ENCODE assay signal across 29 mouse cellular contexts in the genomic region with DNA sequence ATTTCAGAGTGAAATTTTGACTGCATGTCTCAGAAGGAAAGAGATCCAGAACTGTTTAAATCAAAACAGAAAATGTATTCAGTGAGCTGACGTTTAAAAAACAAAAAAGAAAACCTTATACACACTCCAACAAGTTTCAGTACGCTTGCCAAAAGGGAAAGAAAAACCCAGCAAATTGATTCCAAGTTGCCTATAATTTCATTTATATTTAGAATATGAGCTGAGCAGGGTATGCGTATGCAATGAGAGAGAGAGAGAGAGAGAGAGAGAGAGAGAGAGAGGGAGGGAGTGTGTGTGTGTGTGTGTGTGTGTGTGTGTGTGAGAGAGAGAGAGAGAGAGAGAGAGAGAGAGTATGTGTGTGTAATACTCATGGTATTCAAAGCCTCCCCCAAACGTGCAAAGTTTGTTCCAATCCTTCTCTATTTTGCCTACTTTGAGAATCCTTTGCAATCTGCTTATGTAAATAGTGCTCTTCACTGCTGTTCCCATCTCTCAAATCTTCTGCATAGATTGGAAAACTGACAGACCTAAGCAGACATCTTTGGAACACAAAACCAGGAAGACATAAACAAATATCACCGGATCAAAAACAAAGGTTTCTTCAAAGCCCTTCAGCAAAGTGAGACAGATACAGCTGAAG.
DNase-seq lines count a peak whose midpoint lies in the region; ATAC-seq and TF ChIP-seq lines count a peak whose summit lies in the region.
"Had no signal": no experiment of that assay in that cellular context is flagged by ENCODE, and none has a peak within 500 bp of the region (broad histone marks: within the 10 kb centered on the region; RNA-seq: fewer than 3 reads in every experiment).

No protein-coding gene starts in this region.

- no peaks in the 10 kb centered on the region for H3K27me3 ChIP-seq in forebrain, postnatal 0 days (ENCODE audit: insufficient read depth, low read length)
- no peaks in the 10 kb centered on the region for H3K27me3 ChIP-seq in forebrain, embryonic 13.5 days
- no peaks in the 10 kb centered on the region for H3K27me3 ChIP-seq in midbrain, embryonic 11.5 days (ENCODE audit: control insufficient read depth, insufficient read depth, low read length)
- H3K27me3 ChIP-seq in midbrain, postnatal 0 days (ENCODE audit: insufficient read depth, low read length) = no peaks in the 10 kb centered on the region
- no peaks in the 10 kb centered on the region for H3K27me3 ChIP-seq in limb, embryonic 14.5 days (ENCODE audit: control insufficient read depth, insufficient read depth, low read length)
- H3K27me3 ChIP-seq: heart, embryonic 15.5 days; lung, embryonic 15.5 days; megakaryocyte, embryonic 14.5 days; midbrain, embryonic 13.5 days had no signal

- H3K4me2 ChIP-seq in forebrain, postnatal 0 days (ENCODE audit: low read depth) = no peak overlapping the region
- no peak overlapping the region for H3K4me2 ChIP-seq in forebrain, embryonic 13.5 days
- H3K4me2 ChIP-seq in midbrain, embryonic 11.5 days = no peak overlapping the region
- H3K4me2 ChIP-seq in midbrain, postnatal 0 days (ENCODE audit: low read depth, low read length, poor library complexity, severe bottlenecking) = no peak overlapping the region
- H3K4me2 ChIP-seq in limb, embryonic 14.5 days (replicated peaks; ENCODE audit: low read depth, low read length, severe bottlenecking) = no peak overlapping the region
- H3K4me2 ChIP-seq: liver, embryonic 11.5 days; lung, embryonic 15.5 days; midbrain, embryonic 13.5 days had no signal

- no peak for TF ChIP-seq POLR2A in limb, embryonic 14.5 days (IDR thresholded peaks at IDR 0.05; ENCODE audit: borderline replicate concordance, extremely low read depth, insufficient read depth, insufficient read length)

- peak; percentile 58 for ATAC-seq in forebrain, postnatal 0 days
- no peak for ATAC-seq in forebrain, embryonic 13.5 days
- ATAC-seq in midbrain, embryonic 11.5 days (ENCODE audit: low FRiP score) = no peak
- no peak for ATAC-seq in midbrain, postnatal 0 days (ENCODE audit: low FRiP score)
- ATAC-seq in limb, embryonic 14.5 days (ENCODE audit: low FRiP score, low read depth) = no peak
- ATAC-seq: CD4-positive, CD25-positive, alpha-beta regulatory T cell, adult 4 months; forebrain, embryonic 16.5 days; hindbrain, postnatal 0 days; intestine, embryonic 16.5 days; midbrain, embryonic 13.5 days had no signal

- no peaks in the 10 kb centered on the region for H3K9me3 ChIP-seq in forebrain, postnatal 0 days (ENCODE audit: low read length)
- no peaks in the 10 kb centered on the region for H3K9me3 ChIP-seq in forebrain, embryonic 13.5 days (replicated peaks)
- H3K9me3 ChIP-seq in midbrain, embryonic 11.5 days (ENCODE audit: control insufficient read depth, low read length) = no peaks in the 10 kb centered on the region
- H3K9me3 ChIP-seq in midbrain, postnatal 0 days (ENCODE audit: low read length) = no peaks in the 10 kb centered on the region
- no peaks in the 10 kb centered on the region for H3K9me3 ChIP-seq in limb, embryonic 14.5 days (ENCODE audit: control insufficient read depth, low read length)
- H3K9me3 ChIP-seq: heart, embryonic 10.5 days; heart, embryonic 15.5 days; lung, embryonic 15.5 days; midbrain, embryonic 13.5 days had no signal

- TF ChIP-seq CTCF in forebrain, postnatal 0 days (IDR thresholded peaks at IDR 0.05; ENCODE audit: low read depth) = no peak
- no peak for TF ChIP-seq CTCF in midbrain, postnatal 0 days (IDR thresholded peaks at IDR 0.05)

- no peak overlapping the region for H3K27ac ChIP-seq in forebrain, postnatal 0 days (ENCODE audit: low read depth, low read length)
- H3K27ac ChIP-seq in forebrain, embryonic 13.5 days = no peak overlapping the region
- no peak overlapping the region for H3K27ac ChIP-seq in midbrain, embryonic 11.5 days (ENCODE audit: low read depth, low read length)
- H3K27ac ChIP-seq in midbrain, postnatal 0 days (ENCODE audit: low read depth, low read length) = no peak overlapping the region
- no peak overlapping the region for H3K27ac ChIP-seq in limb, embryonic 14.5 days (replicated peaks; ENCODE audit: low read depth, low read length)
- H3K27ac ChIP-seq: heart, embryonic 10.5 days; heart, embryonic 15.5 days; hindbrain, postnatal 0 days; kidney, postnatal 0 days; lung, embryonic 15.5 days; midbrain, embryonic 13.5 days had no signal

- H3K4me1 ChIP-seq in forebrain, postnatal 0 days (ENCODE audit: insufficient read depth) = peaks cover 22% of the 10 kb centered on the region
- peaks cover 37% of the 10 kb centered on the region for H3K4me1 ChIP-seq in forebrain, embryonic 13.5 days
- H3K4me1 ChIP-seq in midbrain, embryonic 11.5 days (ENCODE audit: control insufficient read depth, insufficient read depth, low read length) = no peaks in the 10 kb centered on the region
- no peaks in the 10 kb centered on the region; the same call in 1 of the 2 replicates for H3K4me1 ChIP-seq in midbrain, postnatal 0 days (ENCODE audit: insufficient read depth, low read length)
- H3K4me1 ChIP-seq in limb, embryonic 14.5 days (ENCODE audit: control insufficient read depth, insufficient read depth, low read length) = peaks cover 3% of the 10 kb centered on the region; the same call in 1 of the 2 replicates

- 45% methylated on average over 5 of the region's 5 CpGs for WGBS in forebrain, postnatal 0 days
- WGBS in forebrain, embryonic 13.5 days = 78% methylated on average over 5 of the region's 5 CpGs
- WGBS in midbrain, embryonic 11.5 days = 88% methylated on average over 5 of the region's 5 CpGs
- 70% methylated on average over 5 of the region's 5 CpGs for WGBS in midbrain, postnatal 0 days
- 64% methylated on average over 5 of the region's 5 CpGs for WGBS in limb, embryonic 14.5 days

- no peaks in the 10 kb centered on the region for H3K36me3 ChIP-seq in forebrain, postnatal 0 days (ENCODE audit: insufficient read depth)
- H3K36me3 ChIP-seq in forebrain, embryonic 13.5 days (ENCODE audit: poor library complexity, severe bottlenecking) = no peaks in the 10 kb centered on the region
- H3K36me3 ChIP-seq in midbrain, embryonic 11.5 days (ENCODE audit: control insufficient read depth, insufficient read depth, low read length) = no peaks in the 10 kb centered on the region
- H3K36me3 ChIP-seq in midbrain, postnatal 0 days (ENCODE audit: insufficient read depth, low read length) = no peaks in the 10 kb centered on the region
- H3K36me3 ChIP-seq in limb, embryonic 14.5 days (ENCODE audit: control insufficient read depth, insufficient read depth, low read length) = peaks cover 3% of the 10 kb centered on the region; the same call in 1 of the 2 replicates
- H3K36me3 ChIP-seq: heart, embryonic 10.5 days; heart, embryonic 15.5 days; lung, embryonic 15.5 days; midbrain, embryonic 13.5 days had no signal

- DNase-seq in forebrain, postnatal 0 days = peak; percentile 73
- peak; percentile 35 for DNase-seq in midbrain, embryonic 11.5 days (ENCODE audit: low spot score, missing footprints)
- DNase-seq in midbrain, postnatal 0 days (ENCODE audit: low spot score) = no peak
- DNase-seq in brain, embryonic 18.5 days (ENCODE audit: low read depth, low spot score) = peak; percentile 59
- peak; percentile 11 for DNase-seq in limb, embryonic 14.5 days (ENCODE audit: low spot score)
- DNase-seq in spleen, postnatal 36 days (ENCODE audit: low spot score in 2 of 2) = no peak
- DNase-seq: adrenal gland, postnatal 14 days; cerebellum, adult 2 months; cerebellum, postnatal 14 days; gastrocnemius, postnatal 14 days; kidney, postnatal 4 days; left cerebral cortex, postnatal 4 days; lung, postnatal 4 days; right cerebral cortex, postnatal 25 days; thymus, adult 2 months; thymus, postnatal 36 days had no signal

- H3K4me3 ChIP-seq in forebrain, postnatal 0 days (ENCODE audit: low read depth, low read length) = no peak overlapping the region
- no peak overlapping the region for H3K4me3 ChIP-seq in forebrain, embryonic 13.5 days
- no peak overlapping the region for H3K4me3 ChIP-seq in midbrain, embryonic 11.5 days (ENCODE audit: low read depth, low read length)
- no peak overlapping the region for H3K4me3 ChIP-seq in midbrain, postnatal 0 days (ENCODE audit: low read depth, low read length)
- H3K4me3 ChIP-seq in limb, embryonic 14.5 days (replicated peaks; ENCODE audit: low read length) = no peak overlapping the region
- H3K4me3 ChIP-seq: erythroblast, embryonic 14.5 days; heart, embryonic 10.5 days; heart, embryonic 15.5 days; lung, embryonic 15.5 days; megakaryocyte, embryonic 14.5 days; midbrain, embryonic 13.5 days had no signal

- H3K9ac ChIP-seq in forebrain, postnatal 0 days = no peak overlapping the region
- no peak overlapping the region for H3K9ac ChIP-seq in forebrain, embryonic 13.5 days
- no peak overlapping the region for H3K9ac ChIP-seq in midbrain, embryonic 11.5 days (ENCODE audit: low read length)
- no peak overlapping the region for H3K9ac ChIP-seq in midbrain, postnatal 0 days (replicated peaks; ENCODE audit: low read length, poor library complexity, severe bottlenecking)
- H3K9ac ChIP-seq in limb, embryonic 14.5 days (ENCODE audit: low read depth, low read length, severe bottlenecking) = no peak overlapping the region
- H3K9ac ChIP-seq: heart, embryonic 15.5 days; lung, embryonic 15.5 days; midbrain, embryonic 13.5 days had no signal

Comparison
In these comparisons a context has a peak if more than half of its experiments do, and no peak if none do; other contexts are left out.
1. DNase-seq: peak in forebrain, postnatal 0 days (single experiment), midbrain, embryonic 11.5 days (single experiment), brain, embryonic 18.5 days (single experiment) and limb, embryonic 14.5 days (single experiment); none in midbrain, postnatal 0 days (single experiment) and spleen, postnatal 36 days (0 of 2).